Mouse (Mus musculus): Measurements from ENCODE around the gene Hyal3. TPM values are rescaled to one million over a fixed set of nuclear protein-coding genes. Genes with fewer than 3 reads are reported as not detected.
"Not testable (repeated sequence)": the region's sequence is repeated elsewhere in the genome, so short reads cannot be mapped to it uniquely, and the experiment has no call there.

The Hyal3 gene
- total and polyA plus RNA-seq, 2 experiments, result 0.18 to 0.54 TPM

- 61% methylated on average over 21 of the region's 21 CpGs for WGBS
- H3K4me1 ChIP-seq (ENCODE audit: control insufficient read depth, insufficient read depth, low read length), result peaks cover 38% of the 10 kb centered on the region
- H3K9ac ChIP-seq (ENCODE audit: low read depth, low read length), result peak overlapping the region; percentile 82
- TF ChIP-seq POLR2A (IDR thresholded peaks at IDR 0.05; ENCODE audit: extremely low read depth, insufficient read depth, low read length) (no peak), CTCF (IDR thresholded peaks at IDR 0.05; ENCODE audit: low read depth, low read length) (no peak)
- peaks cover 24% of the 10 kb centered on the region; the same call in 1 of the 2 replicates for H3K79me2 ChIP-seq (ENCODE audit: control insufficient read depth, insufficient read depth, low read length)
- peak overlapping the region; percentile 94 for H3K27ac ChIP-seq (replicated peaks; ENCODE audit: insufficient read depth, low read depth, low read length)
- DNase-seq (ENCODE audit: extremely low read depth, low read depth, low spot score), result no peak
- H3K27me3 ChIP-seq (ENCODE audit: control insufficient read depth, insufficient read depth, low read length), result no peaks in the 10 kb centered on the region
- peak overlapping the region; percentile 83 for H3K4me3 ChIP-seq (ENCODE audit: insufficient read depth, low read depth, low read length)
- peaks cover 7% of the 10 kb centered on the region for H3K36me3 ChIP-seq (ENCODE audit: control insufficient read depth, insufficient read depth, low read length)
These were observed 9.8 kb upstream of the Hyal3 start for GRCm38 (mm10) chr9:107570845-107571244.

- DNase-seq (ENCODE audit: extremely low read depth, low read depth, low spot score), result peak; percentile 59
- H3K9ac ChIP-seq (ENCODE audit: low read depth, low read length), result peak overlapping the region; percentile 82
- H3K27me3 ChIP-seq (ENCODE audit: control insufficient read depth, insufficient read depth, low read length), result no peaks in the 10 kb centered on the region
- WGBS, result 68% methylated on average over 22 of the region's 22 CpGs
- H3K36me3 ChIP-seq (ENCODE audit: control insufficient read depth, insufficient read depth, low read length), result peaks cover 7% of the 10 kb centered on the region
- peaks cover 24% of the 10 kb centered on the region; the same call in 1 of the 2 replicates for H3K79me2 ChIP-seq (ENCODE audit: control insufficient read depth, insufficient read depth, low read length)
- TF ChIP-seq CTCF (IDR thresholded peaks at IDR 0.05; ENCODE audit: low read depth, low read length), result no peak
- TF ChIP-seq POLR2A (IDR thresholded peaks at IDR 0.05; ENCODE audit: extremely low read depth, insufficient read depth, low read length), result no peak
- peak overlapping the region; percentile 94 for H3K27ac ChIP-seq (replicated peaks; ENCODE audit: insufficient read depth, low read depth, low read length)
- peak overlapping the region; percentile 83 for H3K4me3 ChIP-seq (ENCODE audit: insufficient read depth, low read depth, low read length)
- peaks cover 35% of the 10 kb centered on the region for H3K4me1 ChIP-seq (ENCODE audit: control insufficient read depth, insufficient read depth, low read length)
These were observed 8.9 kb upstream of the Hyal3 start for GRCm38 (mm10) chr9:107571534-107572326.

GRCm38 (mm10) chr9:107572327-107572662 lies 8.3 kb upstream of the Hyal3 start:
- Histone ChIP-seq H3K27me3 (ENCODE audit: control insufficient read depth, insufficient read depth, low read length) (no peaks in the 10 kb centered on the region), H3K4me3 (ENCODE audit: insufficient read depth, low read depth, low read length) (no peak overlapping the region), H3K27ac (replicated peaks; ENCODE audit: insufficient read depth, low read depth, low read length) (0 out of 2 replicates have a peak overlapping the region, but pooled peaks have one; percentile 7), H3K36me3 (ENCODE audit: control insufficient read depth, insufficient read depth, low read length) (peaks cover 7% of the 10 kb centered on the region), H3K4me1 (ENCODE audit: control insufficient read depth, insufficient read depth, low read length) (peaks cover 33% of the 10 kb centered on the region), H3K79me2 (ENCODE audit: control insufficient read depth, insufficient read depth, low read length) (peaks cover 27% of the 10 kb centered on the region; the same call in 1 of the 2 replicates), H3K9ac (ENCODE audit: low read depth, low read length) (no peak overlapping the region)
- 98% methylated on average over 2 of the region's 2 CpGs for WGBS
- no peak for DNase-seq (ENCODE audit: extremely low read depth, low read depth, low spot score)
- TF ChIP-seq CTCF (IDR thresholded peaks at IDR 0.05; ENCODE audit: low read depth, low read length), result no peak
- no peak for TF ChIP-seq POLR2A (IDR thresholded peaks at IDR 0.05; ENCODE audit: extremely low read depth, insufficient read depth, low read length)

GRCm38 (mm10) chr9:107573774-107574173 lies 6.8 kb upstream of the Hyal3 start:
- peaks cover 38% of the 10 kb centered on the region; the same call in 1 of the 2 replicates for H3K79me2 ChIP-seq (ENCODE audit: control insufficient read depth, insufficient read depth, low read length)
- H3K36me3 ChIP-seq (ENCODE audit: control insufficient read depth, insufficient read depth, low read length); H3K27ac ChIP-seq (replicated peaks; ENCODE audit: insufficient read depth, low read depth, low read length); H3K4me3 ChIP-seq (ENCODE audit: insufficient read depth, low read depth, low read length); H3K9ac ChIP-seq (ENCODE audit: low read depth, low read length); DNase-seq (ENCODE audit: extremely low read depth, low read depth, low spot score); H3K27me3 ChIP-seq (ENCODE audit: control insufficient read depth, insufficient read depth, low read length): not testable (repeated sequence)
- WGBS, result 91% methylated on average over 6 of the region's 6 CpGs
- H3K4me1 ChIP-seq (ENCODE audit: control insufficient read depth, insufficient read depth, low read length), result peaks cover 32% of the 10 kb centered on the region

- H3K27ac ChIP-seq (replicated peaks; ENCODE audit: insufficient read depth, low read depth, low read length), result peak overlapping the region; percentile 96
These were observed 4.8 kb upstream of the Hyal3 start for GRCm38 (mm10) chr9:107575579-107576356.

More at GRCm38 (mm10) chr9:107575579-107576356, 4.8 kb upstream of the Hyal3 start:
- Histone ChIP-seq H3K4me1 (ENCODE audit: control insufficient read depth, insufficient read depth, low read length) (peaks cover 33% of the 10 kb centered on the region), H3K9ac (ENCODE audit: low read depth, low read length) (peak overlapping the region; percentile 16; the same call in 1 of the 2 replicates), H3K4me3 (ENCODE audit: insufficient read depth, low read depth, low read length) (no peak overlapping the region), H3K27me3 (ENCODE audit: control insufficient read depth, insufficient read depth, low read length) (no peaks in the 10 kb centered on the region), H3K36me3 (ENCODE audit: control insufficient read depth, insufficient read depth, low read length) (peaks cover 9% of the 10 kb centered on the region), H3K79me2 (ENCODE audit: control insufficient read depth, insufficient read depth, low read length) (peaks cover 22% of the 10 kb centered on the region; the same call in 1 of the 2 replicates)
- WGBS, result 23% methylated on average over 14 of the region's 14 CpGs
- no peak for TF ChIP-seq CTCF (IDR thresholded peaks at IDR 0.05; ENCODE audit: low read depth, low read length)
- no peak for TF ChIP-seq POLR2A (IDR thresholded peaks at IDR 0.05; ENCODE audit: extremely low read depth, insufficient read depth, low read length)
- DNase-seq (ENCODE audit: extremely low read depth, low read depth, low spot score), result peak; percentile 94
